Mouse (Mus musculus) megakaryocyte, adult 5-6 weeks (primary cell): Measurements from ENCODE around the gene Ankrd55. TPM values are rescaled to one million over a fixed set of nuclear protein-coding genes. Genes with fewer than 3 reads are reported as not detected.
A peak's percentile ranks its signal among the peaks of the same experiment; 100 is the strongest.

ENCODE experiments used
- ATAC-seq: 2 replicates; pipeline ENCODE4 v1.8.0; 2016; ENCODE audit warnings: mild to moderate bottlenecking, inconsistent platforms; ENCODE audit not compliant: poor library complexity, severe bottlenecking
- total RNA-seq, 2 experiments: library from RNA; stranded (forward) in 1 of 2; stranded (reverse) in 1 of 2; fragments of 153-499, 151-499 nt in 1 of 2; fragments of 221-1000, 200-1000 nt in 1 of 2; gene quantifications; 2 replicates each; pipeline versions ENCODE4 v1.2.3 to v1.2.4; 2015 to 2017

The Ankrd55 gene
- total RNA-seq, 2 experiments from 2014 or later: 0.36 TPM; not detected in 1

GRCm38 (mm10) chr13:112342971-112343627 is 54.8 kb downstream of the Ankrd55 start:
- ATAC-seq: no peak

- ATAC-seq: 0 out of 2 replicates have a peak, but pooled peaks have one; percentile 19
Observed at GRCm38 (mm10) chr13:112343628-112344009, 55.4 kb downstream of the Ankrd55 start.

GRCm38 (mm10) chr13:112344270-112344864 is 56.1 kb downstream of the Ankrd55 start:
- ATAC-seq: peak; percentile 77

GRCm38 (mm10) chr13:112345542-112345941 is 57.3 kb downstream of the Ankrd55 start:
- ATAC-seq: no peak

GRCm38 (mm10) chr13:112346031-112346430 is 57.8 kb downstream of the Ankrd55 start:
- ATAC-seq: no peak

- ATAC-seq: no peak
Observed at GRCm38 (mm10) chr13:112346659-112347142, 58.5 kb downstream of the Ankrd55 start.

- ATAC-seq: no peak
Observed at GRCm38 (mm10) chr13:112348250-112348649, 60.0 kb downstream of the Ankrd55 start.

GRCm38 (mm10) chr13:112348896-112349484 is 60.7 kb downstream of the Ankrd55 start:
- ATAC-seq: no peak

- ATAC-seq: no peak
Observed at GRCm38 (mm10) chr13:112349500-112349899, 61.2 kb downstream of the Ankrd55 start.

GRCm38 (mm10) chr13:112351943-112352342 is 63.7 kb downstream of the Ankrd55 start:
- no peak for ATAC-seq

- ATAC-seq: no peak
Observed at GRCm38 (mm10) chr13:112354109-112354867, 66.0 kb downstream of the Ankrd55 start.

- peak; percentile 73 for ATAC-seq
Observed at GRCm38 (mm10) chr13:112354958-112355357, 66.7 kb downstream of the Ankrd55 start.

GRCm38 (mm10) chr13:112355794-112356486 is 67.7 kb downstream of the Ankrd55 start:
- no peak for ATAC-seq

GRCm38 (mm10) chr13:112361575-112361974 is 73.3 kb downstream of the Ankrd55 start:
- ATAC-seq: peak; percentile 54

- ATAC-seq: peak; percentile 34
Observed at GRCm38 (mm10) chr13:112363218-112363617, 75.0 kb downstream of the Ankrd55 start.

- no peak for ATAC-seq
Observed at GRCm38 (mm10) chr13:112363746-112364145, 75.5 kb downstream of the Ankrd55 start.

GRCm38 (mm10) chr13:112364698-112365097 is 76.4 kb downstream of the Ankrd55 start:
- ATAC-seq: no peak

GRCm38 (mm10) chr13:112365303-112365702 is 77.1 kb downstream of the Ankrd55 start:
- no peak for ATAC-seq

GRCm38 (mm10) chr13:112365762-112366161 is 77.5 kb downstream of the Ankrd55 start:
- peak; percentile 91 for ATAC-seq

- ATAC-seq: no peak
Observed at GRCm38 (mm10) chr13:112366321-112367029, 78.2 kb downstream of the Ankrd55 start.
